Mouse (Mus musculus) hindbrain, embryonic 10.5 days (tissue): Measurements from ENCODE around the gene Olfr1269. TPM values are rescaled to one million over a fixed set of nuclear protein-coding genes. Genes with fewer than 3 reads are reported as not detected.

Experiments
- DNase-seq: peaks from one replicate; pipeline ENCODE4 v3.0.0-alpha.2; 2017; ENCODE audit warnings: low spot score
- H3K27ac ChIP-seq: fragments of 300-500 bp; sonication (generic); 2 replicates; pipeline ENCODE4 v1.5.1; 2016; ENCODE audit warnings: mild to moderate bottlenecking, moderate library complexity
- H3K27me3 ChIP-seq: fragments of 300-500 bp; sonication (generic); 2 replicates; pipeline ENCODE4 v1.6.1; 2016; ENCODE audit warnings: mild to moderate bottlenecking; ENCODE audit not compliant: poor library complexity, insufficient read depth, severe bottlenecking
- H3K36me3 ChIP-seq: fragments of 300-500 bp; sonication (generic); 2 replicates; pipeline ENCODE4 v1.6.1; 2016; ENCODE audit warnings: mild to moderate bottlenecking, moderate library complexity
- H3K4me1 ChIP-seq: fragments of 300-500 bp; sonication (generic); replicated peaks from 2 replicates; pipeline ENCODE4 v1.6.1; 2016; ENCODE audit warnings: mild to moderate bottlenecking
- H3K4me3 ChIP-seq: fragments of 300-500 bp; sonication (generic); 2 replicates; pipeline ENCODE4 v1.5.1; 2016; ENCODE audit warnings: mild to moderate bottlenecking, moderate library complexity
- H3K9me3 ChIP-seq: fragments of 300-500 bp; sonication (generic); 2 replicates; pipeline ENCODE4 v1.6.1; 2016; ENCODE audit warnings: mild to moderate bottlenecking, moderate library complexity
- WGBS: fragments of 180-500 bp; shearing (Covaris S2); methylation state at CpG from one replicate; pipeline ENCODE4 v1.1.7; 2016; 5-methylcytosine and 5-hydroxymethylcytosine counted together
- polyA plus RNA-seq: library from polyadenylated mRNA; unstranded; fragments of >200 nt; fragmentation: Nextera tagmentation; extraction: Ambion mirVana; gene quantifications from 2 replicates; pipeline ENCODE4 v1.2.1, GENCODE M21; 2016

The Olfr1269 gene
- polyA plus RNA-seq: not detected in 2 replicates

DNA sequence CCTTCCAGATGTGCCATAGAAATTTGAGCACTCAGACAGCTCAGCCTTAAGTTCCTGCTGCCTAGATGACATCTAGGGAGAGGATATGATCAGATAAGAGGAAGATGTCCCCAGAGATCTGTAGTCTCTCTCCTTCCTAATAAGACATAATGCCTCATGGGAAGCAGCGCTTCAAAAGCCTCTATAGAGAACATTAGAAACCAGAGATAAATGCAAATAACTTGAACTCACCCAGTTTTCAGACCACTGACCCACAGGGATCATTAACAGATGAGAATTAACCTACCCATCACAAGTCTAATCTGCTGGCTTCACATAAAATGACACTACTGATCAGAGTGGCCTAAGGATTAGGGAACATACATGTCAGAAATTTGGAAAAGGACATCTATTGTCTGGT is at the start of gene Olfr1269:
TSS of gene Olfr1269 (minus strand) at position 101 of the 400 bp plus-strand sequence.
- H3K4me3 ChIP-seq: no peak within 1 kb of the TSS
- H3K4me1 ChIP-seq: no peaks in the 10 kb centered on the region
- H3K27ac ChIP-seq: no peak within 1 kb of the TSS
- 87% methylated on average over 1 of the region's 1 CpGs for WGBS
- no peaks in the 10 kb centered on the region for H3K27me3 ChIP-seq
- H3K36me3 ChIP-seq: no peaks in the 10 kb centered on the region
- no peaks in the 10 kb centered on the region for H3K9me3 ChIP-seq
- no peak for DNase-seq

DNA sequence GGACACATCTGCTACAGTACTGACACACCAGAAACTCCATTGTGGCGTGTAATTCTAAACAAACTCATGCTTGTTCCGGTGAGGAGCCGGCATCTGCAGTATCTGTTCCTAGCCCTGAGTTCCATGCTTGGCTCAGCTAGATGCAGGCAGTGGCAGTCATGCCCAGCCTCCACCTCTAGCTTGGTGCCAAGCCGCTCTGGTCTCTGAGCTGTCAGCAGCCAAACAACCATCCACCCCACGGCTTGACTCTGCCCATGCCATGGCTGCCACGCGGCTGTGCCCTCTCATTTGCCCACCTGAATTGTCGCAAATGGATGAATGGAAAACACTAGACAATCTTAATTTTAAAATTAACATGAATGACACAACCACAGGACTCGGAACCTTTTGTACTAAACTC is 32.7 kb upstream of the Olfr1269 start:
- no peak overlapping the region for H3K4me3 ChIP-seq
- no peak for DNase-seq
- H3K36me3 ChIP-seq: no peaks in the 10 kb centered on the region
- no peak overlapping the region for H3K27ac ChIP-seq
- WGBS: 93% methylated on average over 9 of the region's 9 CpGs
- H3K27me3 ChIP-seq: no peaks in the 10 kb centered on the region
- no peaks in the 10 kb centered on the region for H3K4me1 ChIP-seq
- no peaks in the 10 kb centered on the region for H3K9me3 ChIP-seq

DNA sequence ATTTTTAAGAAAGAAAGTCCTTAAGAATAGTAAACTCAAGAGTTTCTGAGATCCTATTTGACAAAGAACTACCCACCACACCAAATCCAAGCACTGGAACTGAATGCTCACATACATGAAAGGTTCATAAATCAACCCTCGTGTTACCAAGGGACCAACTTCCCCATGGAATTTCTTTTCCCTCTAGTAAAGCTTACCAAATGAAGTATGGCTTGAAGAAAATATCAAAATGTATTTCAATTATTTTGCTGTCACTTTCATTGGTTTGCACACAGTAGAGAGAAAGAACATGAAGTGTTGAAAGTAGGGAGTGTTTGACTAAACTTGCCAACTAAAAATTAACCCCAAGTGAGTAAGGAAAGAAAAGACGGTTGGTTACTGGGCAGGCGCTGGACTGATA is 31.8 kb upstream of the Olfr1269 start, which contains the start of gene Olfr1270:
TSS of gene Olfr1270 (minus strand) at position 101 of the 400 bp plus-strand sequence.
- Histone ChIP-seq H3K4me3 (no peak within 1 kb of the TSS), H3K36me3 (no peaks in the 10 kb centered on the region), H3K27me3 (no peaks in the 10 kb centered on the region), H3K4me1 (no peaks in the 10 kb centered on the region), H3K9me3 (no peaks in the 10 kb centered on the region), H3K27ac (no peak within 1 kb of the TSS)
- WGBS: 89% methylated on average over 3 of the region's 3 CpGs
- DNase-seq: no peak

DNA sequence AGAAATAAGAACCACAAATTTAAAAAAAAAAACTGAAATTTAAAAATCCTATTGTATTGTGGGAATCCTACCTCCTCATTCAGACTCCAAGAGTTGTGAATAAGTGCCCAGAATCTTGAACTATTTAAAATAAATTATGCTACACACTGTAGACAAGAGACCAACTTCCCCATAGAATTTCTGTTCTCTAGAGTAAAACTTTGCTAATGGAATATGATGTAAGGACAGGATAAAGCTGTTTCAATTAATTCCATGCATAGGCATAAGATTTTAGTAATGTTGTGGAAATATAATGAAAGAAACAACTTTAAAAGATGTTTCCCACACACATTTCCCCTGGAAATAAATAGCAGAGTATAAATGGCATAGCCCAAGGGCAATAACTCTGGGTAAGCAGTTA is 21.0 kb upstream of the Olfr1269 start, which contains the start of gene Olfr32:
TSS of gene Olfr32 (minus strand) at position 101 of the 400 bp plus-strand sequence.
- DNase-seq: no peak
- H3K27ac ChIP-seq: no peak within 1 kb of the TSS

DNA sequence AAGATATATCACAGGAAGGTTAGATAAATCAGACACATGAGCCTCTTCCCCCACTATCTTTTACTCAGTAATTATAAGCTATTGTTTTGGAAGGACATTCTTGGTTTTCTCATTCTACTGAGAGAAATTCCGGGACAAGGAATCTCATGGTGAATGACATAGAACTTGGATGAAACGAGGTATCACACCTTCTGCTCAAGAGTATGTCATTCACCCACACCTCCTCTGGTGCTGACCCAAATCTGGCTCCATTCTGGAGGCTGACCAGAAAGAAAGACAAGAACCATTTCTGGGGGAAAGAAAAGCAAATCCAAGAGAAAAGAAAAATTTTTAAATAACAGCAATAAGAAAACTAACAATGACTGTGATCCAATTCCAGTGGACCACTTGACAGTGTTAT is 51.1 kb downstream of the Olfr1269 start:
- no peak for DNase-seq
- Histone ChIP-seq H3K27ac (no peak overlapping the region), H3K4me1 (no peaks in the 10 kb centered on the region), H3K27me3 (no peaks in the 10 kb centered on the region), H3K9me3 (0 out of 2 replicates have a peak, but pooled peaks cover 4% of the 10 kb centered on the region), H3K36me3 (no peaks in the 10 kb centered on the region), H3K4me3 (no peak overlapping the region)
- WGBS: 76% methylated on average over 2 of the region's 2 CpGs

More for the DNA sequence above, 21.0 kb upstream of the Olfr1269 start, which contains the start of gene Olfr32:
- no peaks in the 10 kb centered on the region for H3K36me3 ChIP-seq
- no peaks in the 10 kb centered on the region for H3K9me3 ChIP-seq
- H3K27me3 ChIP-seq: no peaks in the 10 kb centered on the region
- no peak within 1 kb of the TSS for H3K4me3 ChIP-seq
- H3K4me1 ChIP-seq: no peaks in the 10 kb centered on the region

Other genes starting within 250 kb of the Olfr1269 start
- not detected in 2 replicates for gene Olfr1257, start 243.0 kb downstream of the Olfr1269 start, polyA plus RNA-seq
- gene Olfr1258, start 194.1 kb downstream of the Olfr1269 start, polyA plus RNA-seq: not detected in 2 replicates
- not detected in 2 replicates for gene Olfr1259, start 172.7 kb downstream of the Olfr1269 start, polyA plus RNA-seq
- not detected in 2 replicates for gene Olfr1260, start 147.1 kb downstream of the Olfr1269 start, polyA plus RNA-seq
- gene Olfr1261, start 130.2 kb downstream of the Olfr1269 start, polyA plus RNA-seq: not detected in 2 replicates
- not detected in 2 replicates for gene Olfr1262, start 121.3 kb downstream of the Olfr1269 start, polyA plus RNA-seq
- gene Olfr1263, start 109.3 kb downstream of the Olfr1269 start, polyA plus RNA-seq: not detected in 2 replicates
- gene Olfr1264, start 95.8 kb downstream of the Olfr1269 start, polyA plus RNA-seq: not detected in 2 replicates
- gene Olfr1265, start 86.1 kb downstream of the Olfr1269 start, polyA plus RNA-seq: not detected in 2 replicates
- gene Olfr140, start 57.8 kb downstream of the Olfr1269 start, polyA plus RNA-seq: not detected in 2 replicates
- gene Olfr32, start 20.9 kb upstream of the Olfr1269 start, polyA plus RNA-seq: not detected in 2 replicates
- gene Olfr1270, start 31.7 kb upstream of the Olfr1269 start, polyA plus RNA-seq: not detected in 2 replicates
- not detected in 2 replicates for gene Olfr1506, start 103.1 kb upstream of the Olfr1269 start, polyA plus RNA-seq
- not detected in 2 replicates for gene Olfr142, start 136.2 kb upstream of the Olfr1269 start, polyA plus RNA-seq
- not detected in 2 replicates for gene Olfr1271, start 149.6 kb upstream of the Olfr1269 start, polyA plus RNA-seq
- gene Olfr1272, start 171.4 kb upstream of the Olfr1269 start, polyA plus RNA-seq: not detected in 2 replicates
- not detected in 2 replicates for gene Gm13769, start 200.8 kb upstream of the Olfr1269 start, polyA plus RNA-seq